Comparison of ENCODE assay signal across 8 mouse cellular contexts in the genomic region with DNA sequence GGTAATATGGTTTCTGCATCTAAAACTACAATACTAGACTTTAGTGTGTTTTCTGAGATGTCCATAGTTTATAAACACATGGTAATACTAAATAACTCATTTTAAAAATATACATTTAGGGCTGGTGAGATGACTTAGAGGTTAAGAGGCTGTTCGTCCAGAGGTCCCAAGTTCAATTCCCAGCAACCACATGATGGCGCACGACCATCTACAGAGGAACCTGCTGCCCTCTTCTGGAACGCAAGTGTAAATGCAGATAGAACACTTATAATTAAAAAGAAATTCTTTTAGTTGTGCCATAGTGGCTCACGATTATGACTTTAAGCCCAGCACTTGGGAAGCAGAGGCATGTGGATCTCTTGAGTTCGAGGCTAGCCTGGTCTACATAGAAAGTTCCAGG. TPM values are rescaled to one million over a fixed set of nuclear protein-coding genes. Genes with fewer than 3 reads are reported as not detected.
DNase-seq lines count a peak whose midpoint lies in the region; ATAC-seq and TF ChIP-seq lines count a peak whose summit lies in the region.

No protein-coding gene starts in this region.

- peaks cover 9% of the 10 kb centered on the region for H3K4me1 ChIP-seq in forebrain, embryonic 14.5 days (ENCODE audit: control insufficient read depth, insufficient read depth, low read length)
- H3K4me1 ChIP-seq in forebrain, embryonic 10.5 days: peaks cover 10% of the 10 kb centered on the region
- no peaks in the 10 kb centered on the region for H3K4me1 ChIP-seq in thymus, adult 2 months (replicated peaks; ENCODE audit: control insufficient read depth, insufficient read depth, low read length)
- peaks cover 2% of the 10 kb centered on the region; the same call in 1 of the 2 replicates for H3K4me1 ChIP-seq in small intestine, adult 2 months (ENCODE audit: control insufficient read depth, insufficient read depth, insufficient read length, low read length)
- H3K4me1 ChIP-seq in forebrain, embryonic 12.5 days: peaks cover 16% of the 10 kb centered on the region

- H3K4me3 ChIP-seq in forebrain, embryonic 14.5 days (ENCODE audit: low read depth, low read length): no peak overlapping the region
- H3K4me3 ChIP-seq in forebrain, embryonic 10.5 days: no peak overlapping the region
- no peak overlapping the region for H3K4me3 ChIP-seq in thymus, adult 2 months (ENCODE audit: control insufficient read depth, insufficient read depth, low read length)
- no peak overlapping the region for H3K4me3 ChIP-seq in small intestine, adult 2 months (ENCODE audit: low read depth, low read length)
- H3K4me3 ChIP-seq in forebrain, embryonic 12.5 days (replicated peaks): no peak overlapping the region

- peak; percentile 38 for DNase-seq in forebrain, embryonic 14.5 days (ENCODE audit: low spot score)
- no peak for DNase-seq in forebrain, embryonic 10.5 days (ENCODE audit: extremely low spot score, low spot score)
- peak; percentile 45 for DNase-seq in thymus, adult 2 months
- DNase-seq in thymus, adult 18-20 months: no peak
- no peak for DNase-seq in left cerebral cortex, postnatal 36 days (ENCODE audit: low spot score in 2 of 2)

- TF ChIP-seq CTCF in thymus, adult 2 months (IDR thresholded peaks at IDR 0.05; ENCODE audit: borderline replicate concordance, control insufficient read depth, extremely low read depth, insufficient read depth, low read length, poor library complexity): no peak
- TF ChIP-seq CTCF in small intestine, adult 2 months (IDR thresholded peaks at IDR 0.05; ENCODE audit: extremely low read depth, insufficient read length, insufficient replicate concordance, low read depth, low read length): peak; percentile 88; the same call in 1 of the 2 replicates

- no peak overlapping the region for H3K4me2 ChIP-seq in forebrain, embryonic 14.5 days (ENCODE audit: low read length)
- H3K4me2 ChIP-seq in forebrain, embryonic 12.5 days: no peak overlapping the region

- no peak for ATAC-seq in forebrain, embryonic 14.5 days
- peak; percentile 62 for ATAC-seq in granulocyte monocyte progenitor cell, adult 5-6 weeks (replicated peaks; ENCODE audit: poor library complexity, severe bottlenecking)
- no peak for ATAC-seq in forebrain, embryonic 12.5 days (ENCODE audit: low FRiP score)

- no peaks in the 10 kb centered on the region for H3K9me3 ChIP-seq in forebrain, embryonic 14.5 days (replicated peaks; ENCODE audit: control insufficient read depth, low read length)
- no peaks in the 10 kb centered on the region for H3K9me3 ChIP-seq in forebrain, embryonic 10.5 days
- H3K9me3 ChIP-seq in forebrain, embryonic 12.5 days: no peaks in the 10 kb centered on the region

- no peak for TF ChIP-seq POLR2A in thymus, adult 2 months (IDR thresholded peaks at IDR 0.05; ENCODE audit: control insufficient read depth, extremely low read depth, insufficient read depth, low read length, poor library complexity)
- no peak for TF ChIP-seq POLR2A in small intestine, adult 2 months (IDR thresholded peaks at IDR 0.05; ENCODE audit: low read depth, low read length)

- no peak overlapping the region for H3K9ac ChIP-seq in forebrain, embryonic 14.5 days (ENCODE audit: low read length)
- no peak overlapping the region for H3K9ac ChIP-seq in forebrain, embryonic 12.5 days

- 49% methylated on average over 6 of the region's 6 CpGs for WGBS in forebrain, embryonic 14.5 days
- 49% methylated on average over 6 of the region's 6 CpGs for WGBS in forebrain, embryonic 10.5 days
- 63% methylated on average over 6 of the region's 6 CpGs for WGBS in thymus, adult 2 months
- WGBS in small intestine, adult 2 months: 51% methylated on average over 6 of the region's 6 CpGs
- WGBS in forebrain, embryonic 12.5 days: 51% methylated on average over 6 of the region's 6 CpGs

- H3K27ac ChIP-seq in forebrain, embryonic 14.5 days (ENCODE audit: low read depth, low read length): no peak overlapping the region
- H3K27ac ChIP-seq in forebrain, embryonic 10.5 days: no peak overlapping the region
- H3K27ac ChIP-seq in thymus, adult 2 months (ENCODE audit: control insufficient read depth, insufficient read depth, low read length): no peak overlapping the region
- no peak overlapping the region for H3K27ac ChIP-seq in small intestine, adult 2 months (ENCODE audit: insufficient read depth, low read depth, low read length)
- no peak overlapping the region for H3K27ac ChIP-seq in forebrain, embryonic 12.5 days

- no peaks in the 10 kb centered on the region for H3K27me3 ChIP-seq in forebrain, embryonic 14.5 days (replicated peaks; ENCODE audit: control insufficient read depth, insufficient read depth, low read length)
- H3K27me3 ChIP-seq in forebrain, embryonic 10.5 days (ENCODE audit: poor library complexity, severe bottlenecking): no peaks in the 10 kb centered on the region
- no peaks in the 10 kb centered on the region for H3K27me3 ChIP-seq in thymus, adult 2 months (ENCODE audit: control insufficient read depth, insufficient read depth, low read length)
- H3K27me3 ChIP-seq in small intestine, adult 2 months (ENCODE audit: control insufficient read depth, insufficient read depth, low read length): no peaks in the 10 kb centered on the region
- no peaks in the 10 kb centered on the region for H3K27me3 ChIP-seq in forebrain, embryonic 12.5 days

- intact Hi-C loops in left cerebral cortex, postnatal 36 days (cut with DNase I): no loop called here

- peaks cover 65% of the 10 kb centered on the region for H3K36me3 ChIP-seq in forebrain, embryonic 14.5 days (ENCODE audit: control insufficient read depth, insufficient read depth, low read length)
- H3K36me3 ChIP-seq in forebrain, embryonic 10.5 days (replicated peaks): peaks cover 79% of the 10 kb centered on the region
- peaks cover 13% of the 10 kb centered on the region for H3K36me3 ChIP-seq in thymus, adult 2 months (ENCODE audit: control insufficient read depth, insufficient read depth, low read length)
- H3K36me3 ChIP-seq in small intestine, adult 2 months (ENCODE audit: control insufficient read depth, insufficient read depth, low read length): peaks cover 31% of the 10 kb centered on the region
- peaks cover 60% of the 10 kb centered on the region for H3K36me3 ChIP-seq in forebrain, embryonic 12.5 days (replicated peaks)

RNA-seq across cellular contexts. Expression of gene Fopnl, which starts 5.8 kb away (rescaled TPM):
- polyA plus RNA-seq in forebrain, embryonic 14.5 days (2014; fragmentation: Nextera tagmentation; extraction: Ambion mirVana): 216 and 234 TPM in 2 replicates
- 141 and 149 TPM in 2 replicates for polyA plus RNA-seq in forebrain, embryonic 10.5 days (2016; fragmentation: Nextera tagmentation; extraction: Ambion mirVana)
- polyA plus RNA-seq in thymus, adult 2 months (2012; rRNA removed): 48.0 and 56.1 TPM in 2 replicates
- total RNA-seq in granulocyte monocyte progenitor cell, adult 5-6 weeks (2014; fragmentation: Nextera tagmentation): 37.5 and 42.9 TPM in 2 replicates
- total RNA-seq in granulocyte monocyte progenitor cell, adult 5-6 weeks (2017): 31.1 and 53.1 TPM in 2 replicates
- 21.2 and 24.1 TPM in 2 replicates for polyA plus RNA-seq in small intestine, adult 2 months (2012; rRNA removed)
- total RNA-seq in left cerebral cortex, postnatal 36 days (2021): 10 to 100 TPM; 51.6 to 54.0 TPM
- polyA plus RNA-seq in forebrain, embryonic 12.5 days (2016; fragmentation: Nextera tagmentation; extraction: Ambion mirVana): 176 and 177 TPM in 2 replicates

RNA-seq across cellular contexts. Expression of gene Myh11, which starts 20.2 kb away (rescaled TPM):
- polyA plus RNA-seq in forebrain, embryonic 14.5 days (2014; fragmentation: Nextera tagmentation; extraction: Ambion mirVana): 0.28 and 0.40 TPM in 2 replicates
- polyA plus RNA-seq in forebrain, embryonic 10.5 days (2016; fragmentation: Nextera tagmentation; extraction: Ambion mirVana): 0.06 TPM in 1 of 2 replicates, not detected in the other
- 5.0 and 5.2 TPM in 2 replicates for polyA plus RNA-seq in thymus, adult 2 months (2012; rRNA removed)
- not detected in 2 replicates for total RNA-seq in granulocyte monocyte progenitor cell, adult 5-6 weeks (2014; fragmentation: Nextera tagmentation)
- total RNA-seq in granulocyte monocyte progenitor cell, adult 5-6 weeks (2017): not detected in 2 replicates
- polyA plus RNA-seq in small intestine, adult 2 months (2012; rRNA removed): 41.3 and 51.0 TPM in 2 replicates
- 1 to 10 TPM; 4.1 to 6.7 TPM for total RNA-seq in left cerebral cortex, postnatal 36 days (2021)
- 0.15 and 0.43 TPM in 2 replicates for polyA plus RNA-seq in forebrain, embryonic 12.5 days (2016; fragmentation: Nextera tagmentation; extraction: Ambion mirVana)

RNA-seq across cellular contexts. Expression of gene Abcc1, which starts 50.0 kb away (rescaled TPM):
- polyA plus RNA-seq in forebrain, embryonic 14.5 days (2014; fragmentation: Nextera tagmentation; extraction: Ambion mirVana): 5.2 and 5.5 TPM in 2 replicates
- 9.8 and 10.4 TPM in 2 replicates for polyA plus RNA-seq in forebrain, embryonic 10.5 days (2016; fragmentation: Nextera tagmentation; extraction: Ambion mirVana)
- 26.6 and 29.7 TPM in 2 replicates for polyA plus RNA-seq in thymus, adult 2 months (2012; rRNA removed)
- total RNA-seq in granulocyte monocyte progenitor cell, adult 5-6 weeks (2014; fragmentation: Nextera tagmentation): 51.0 and 80.1 TPM in 2 replicates
- total RNA-seq in granulocyte monocyte progenitor cell, adult 5-6 weeks (2017): 28.9 and 34.4 TPM in 2 replicates
- 2.7 and 3.7 TPM in 2 replicates for polyA plus RNA-seq in small intestine, adult 2 months (2012; rRNA removed)
- 10 to 100 TPM; 13.4 to 16.9 TPM for total RNA-seq in left cerebral cortex, postnatal 36 days (2021)
- polyA plus RNA-seq in forebrain, embryonic 12.5 days (2016; fragmentation: Nextera tagmentation; extraction: Ambion mirVana): 8.2 and 10.3 TPM in 2 replicates

Comparison
In these comparisons a context has a peak if more than half of its experiments do, and no peak if none do; other contexts are left out.
1. DNase-seq: peak in forebrain, embryonic 14.5 days (single experiment) and thymus, adult 2 months (single experiment); none in forebrain, embryonic 10.5 days (single experiment), thymus, adult 18-20 months (0 of 2) and left cerebral cortex, postnatal 36 days (0 of 2).